In the genomic region with DNA sequence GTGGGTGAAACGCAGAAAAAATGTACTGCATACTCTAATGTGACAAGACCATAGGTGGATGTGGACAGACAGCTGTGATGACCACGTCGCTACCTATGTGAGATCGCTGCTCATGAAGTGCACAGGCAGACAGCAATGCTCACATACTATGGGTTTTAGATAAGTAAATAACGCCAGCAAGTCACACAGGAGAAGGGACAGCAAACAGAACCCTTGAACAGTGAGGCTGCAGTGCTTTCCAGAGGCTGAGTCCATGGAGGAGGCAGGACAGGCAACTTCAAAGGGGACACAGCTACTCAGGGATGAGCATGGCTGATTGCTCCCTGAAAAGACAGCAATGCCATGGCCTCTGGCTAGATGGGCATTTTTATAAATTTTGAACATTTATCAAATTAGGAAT, we compare ENCODE assay signal across 20 mouse cellular contexts. TPM values are rescaled to one million over a fixed set of nuclear protein-coding genes. Genes with fewer than 3 reads are reported as not detected.
"Had no signal": no experiment of that assay in that cellular context is flagged by ENCODE, and none has a peak within 500 bp of the region (broad histone marks: within the 10 kb centered on the region; RNA-seq: fewer than 3 reads in every experiment).

No protein-coding gene starts in this region.

- H3K4me1 ChIP-seq: lung, embryonic 15.5 days; midbrain, embryonic 13.5 days; midbrain, embryonic 15.5 days had no signal

- H3K4me3 ChIP-seq: lung, embryonic 15.5 days; megakaryocyte, embryonic 14.5 days; midbrain, embryonic 13.5 days; midbrain, embryonic 15.5 days; neural tube, embryonic 12.5 days; stomach, embryonic 15.5 days had no signal

- H3K9ac ChIP-seq: lung, embryonic 15.5 days; midbrain, embryonic 13.5 days; midbrain, embryonic 15.5 days; neural tube, embryonic 12.5 days; stomach, embryonic 15.5 days had no signal

- ATAC-seq: lung, postnatal 0 days; midbrain, embryonic 13.5 days; midbrain, embryonic 15.5 days had no signal

- DNase-seq: lung, adult 2 months; lung, postnatal 14 days; lung, postnatal 36 days; right cerebral cortex, postnatal 14 days; thymus, adult 2 months; thymus, postnatal 25 days; thymus, postnatal 4 days had no signal

- H3K27ac ChIP-seq: lung, embryonic 15.5 days; macrophage; midbrain, embryonic 13.5 days; midbrain, embryonic 15.5 days; neural tube, embryonic 12.5 days; stomach, embryonic 15.5 days; stomach, postnatal 0 days had no signal

- H3K27me3 ChIP-seq: lung, embryonic 15.5 days; megakaryocyte, embryonic 14.5 days; midbrain, embryonic 13.5 days; midbrain, embryonic 15.5 days; neural tube, embryonic 12.5 days; stomach, embryonic 15.5 days had no signal

- H3K9me3 ChIP-seq: lung, embryonic 15.5 days; megakaryocyte, embryonic 14.5 days; midbrain, embryonic 13.5 days; midbrain, embryonic 15.5 days; neural tube, embryonic 12.5 days; stomach, embryonic 15.5 days had no signal

- H3K4me2 ChIP-seq: lung, embryonic 15.5 days; midbrain, embryonic 11.5 days; midbrain, embryonic 13.5 days; midbrain, embryonic 15.5 days; neural tube, embryonic 12.5 days; stomach, embryonic 15.5 days had no signal

RNA-seq across cellular contexts. Expression of gene Gm10647, which starts 50.0 kb away (rescaled TPM):
- total RNA-seq: megakaryocyte progenitor cell, adult 5-6 weeks; monocyte, adult 5-6 weeks; neutrophil, adult 5-6 weeks had no signal
- polyA plus RNA-seq: macrophage had no signal
